Mouse (Mus musculus) MEL-GATA-1-ER (cell line): ENCODE results near the gene Prpmp5.
"Not testable (repeated sequence)": the region's sequence is repeated elsewhere in the genome, so short reads cannot be mapped to it uniquely, and the experiment has no call there.

Experiments
- DNase-seq: peaks from one replicate; pipeline ENCODE4 v3.0.0-alpha.2; 2012; ENCODE audit warnings: low read depth; ENCODE audit errors: extremely low read depth

Prpmp5 gene

GRCm38 (mm10) chr6:132314657-132315056 is at the start of gene Prpmp5:
TSS of gene Prpmp5 (minus strand) at chr6:132314757.
- not testable (repeated sequence) for DNase-seq

- not testable (repeated sequence) for DNase-seq
These were observed 49.5 kb upstream of the Prpmp5 start, which contains the start of gene Gm8882 for GRCm38 (mm10) chr6:132364034-132364433. TSS of gene Gm8882 (minus strand) at chr6:132364134.
